Mouse (Mus musculus) granulocyte monocyte progenitor cell, adult 5-6 weeks (primary cell): ENCODE measurements around the gene Igfbpl1. TPM values are rescaled to one million over a fixed set of nuclear protein-coding genes. Genes with fewer than 3 reads are reported as not detected.

Experiments
- ATAC-seq: replicated peaks from 2 replicates; pipeline ENCODE4 v1.8.0; 2016; ENCODE audit warnings: mild to moderate bottlenecking, moderate TSS enrichment, inconsistent platforms; ENCODE audit not compliant: poor library complexity, severe bottlenecking
- total RNA-seq, 2 experiments: library from RNA; stranded (forward) in 1 of 2; stranded (reverse) in 1 of 2; fragments of 200-712, 200-1000 nt in 1 of 2; fragments of >200 nt in 1 of 2; fragmentation: Nextera tagmentation in 1 of 2; gene quantifications; 2 replicates each; pipeline ENCODE4 v1.2.3; 2014 to 2017

Gene Igfbpl1
- total RNA-seq, 2 experiments from 2014 or later = not detected

GRCm38 (mm10) chr4:45785959-45786358 is 40.8 kb downstream of the Igfbpl1 start:
- ATAC-seq = no peak

DNA sequence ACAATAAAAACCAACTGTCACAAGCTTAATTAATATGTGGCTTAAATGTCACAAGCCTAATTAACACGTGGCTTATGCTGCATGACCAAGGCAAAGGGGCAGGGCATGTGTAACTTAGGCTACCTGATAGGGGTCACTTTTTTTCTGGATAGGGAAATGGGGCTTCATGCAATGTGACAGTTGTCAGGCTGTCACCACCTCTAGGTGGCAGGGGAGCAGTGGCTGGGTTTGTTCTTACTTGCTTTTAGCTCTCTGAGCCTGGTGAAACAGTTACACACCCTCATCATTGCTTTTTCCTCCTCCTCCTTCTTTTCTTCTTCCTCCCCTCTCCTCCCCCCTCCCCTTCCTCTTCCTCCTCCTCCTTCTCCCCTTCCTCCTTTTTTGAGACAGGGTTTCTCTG is 43.1 kb downstream of the Igfbpl1 start:
- ATAC-seq = no peak

- peak; percentile 35; the same call in 1 of the 2 replicates for ATAC-seq
Observed at GRCm38 (mm10) chr4:45771619-45772018, 55.1 kb downstream of the Igfbpl1 start.

- no peak for ATAC-seq
Observed at GRCm38 (mm10) chr4:45771173-45771572, 55.5 kb downstream of the Igfbpl1 start.

DNA sequence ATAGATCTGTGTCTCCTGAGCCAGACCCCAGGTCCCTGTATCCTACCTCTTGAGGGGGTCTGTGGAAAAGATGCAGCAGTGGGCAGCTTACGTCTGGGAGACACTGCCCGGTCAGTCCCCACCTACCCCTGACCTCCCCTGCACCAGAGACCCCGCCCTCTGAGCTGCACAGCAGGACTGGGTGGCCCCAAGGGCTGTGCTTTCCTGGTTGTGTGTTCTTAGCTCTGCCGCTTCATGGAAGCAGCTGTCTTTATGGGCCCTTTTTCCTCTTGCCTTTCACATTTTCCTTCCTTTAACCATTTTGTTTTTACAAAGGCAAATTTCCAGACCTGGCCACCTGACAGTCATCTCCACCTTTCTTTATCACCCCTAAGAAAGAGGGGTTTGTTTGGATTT is 56.1 kb downstream of the Igfbpl1 start:
- ATAC-seq = no peak

GRCm38 (mm10) chr4:45769791-45770637 is 56.7 kb downstream of the Igfbpl1 start:
- ATAC-seq = no peak

DNA sequence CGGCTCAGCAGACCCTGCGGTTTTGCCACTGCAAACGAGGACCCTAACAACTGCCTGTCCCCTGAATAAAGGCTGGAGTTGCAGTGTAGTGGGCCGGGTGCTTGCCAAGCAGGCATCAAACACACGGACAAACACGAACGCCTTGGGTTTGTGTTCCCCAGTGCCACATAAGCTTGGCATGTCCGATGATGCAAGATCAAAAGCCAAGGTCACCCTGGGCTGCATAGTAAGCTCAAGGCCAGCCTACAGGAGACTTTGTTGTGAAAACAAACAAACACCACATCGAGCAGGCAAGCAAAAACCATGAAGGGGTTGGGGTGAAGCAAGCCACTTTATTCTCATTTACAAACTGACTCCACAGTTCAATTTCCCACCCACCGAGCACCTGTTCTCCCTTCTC is 57.6 kb downstream of the Igfbpl1 start:
- no peak for ATAC-seq

GRCm38 (mm10) chr4:45767891-45768558 is 58.7 kb downstream of the Igfbpl1 start:
- no peak for ATAC-seq

GRCm38 (mm10) chr4:45766774-45767173 is 59.9 kb downstream of the Igfbpl1 start:
- no peak for ATAC-seq

DNA sequence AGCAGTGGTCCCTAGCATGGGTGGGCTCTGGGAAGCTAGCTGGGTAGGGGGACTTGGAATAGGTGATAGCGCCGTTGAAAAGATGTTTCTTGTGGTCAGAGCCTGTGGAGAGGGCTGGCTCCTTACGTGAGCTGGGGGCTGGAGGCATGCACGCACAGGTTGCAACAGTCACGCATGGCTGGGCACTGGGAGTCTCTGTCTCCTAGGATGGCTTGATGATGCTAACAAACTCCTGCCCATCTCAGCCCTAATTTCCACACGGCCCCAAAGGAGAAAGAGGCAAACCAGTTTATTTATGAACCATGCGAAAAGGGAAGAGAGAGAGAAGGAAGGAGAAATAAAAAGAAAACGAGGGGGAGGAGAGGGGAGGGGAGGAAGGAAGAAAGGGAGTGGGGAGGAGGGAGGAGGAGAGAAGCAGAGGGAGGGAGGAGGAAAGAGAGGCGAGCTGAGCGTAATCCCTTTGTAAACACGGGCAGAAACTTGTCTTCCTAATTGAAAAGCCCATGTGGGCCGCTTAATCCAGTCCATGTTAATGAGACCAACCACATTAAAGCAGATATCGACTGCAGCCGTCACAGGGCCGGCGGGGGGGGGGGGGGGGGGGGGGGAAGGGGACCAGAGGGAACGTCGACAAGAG is 61.0 kb downstream of the Igfbpl1 start:
- peak; percentile 58; the same call in 1 of the 2 replicates for ATAC-seq

GRCm38 (mm10) chr4:45765121-45765564 is 61.6 kb downstream of the Igfbpl1 start:
- no peak for ATAC-seq

DNA sequence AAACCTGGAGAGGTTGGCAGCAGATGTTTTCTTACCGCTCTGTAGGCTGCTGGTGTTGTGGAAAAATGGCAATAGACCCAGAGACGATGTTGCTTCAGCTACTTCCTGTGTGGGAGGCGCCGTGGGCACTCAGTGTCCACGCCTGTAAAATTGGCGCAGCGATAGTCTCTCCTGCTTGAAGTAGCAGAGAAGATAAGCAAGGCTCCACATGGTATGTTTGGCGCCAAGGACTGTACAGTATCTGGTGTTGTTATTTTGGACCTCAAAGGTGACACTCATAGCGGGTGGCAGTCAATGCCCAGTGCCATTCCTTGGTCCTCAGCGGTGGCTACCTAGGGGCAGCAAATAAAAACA is 62.6 kb downstream of the Igfbpl1 start:
- ATAC-seq = peak; percentile 58

DNA sequence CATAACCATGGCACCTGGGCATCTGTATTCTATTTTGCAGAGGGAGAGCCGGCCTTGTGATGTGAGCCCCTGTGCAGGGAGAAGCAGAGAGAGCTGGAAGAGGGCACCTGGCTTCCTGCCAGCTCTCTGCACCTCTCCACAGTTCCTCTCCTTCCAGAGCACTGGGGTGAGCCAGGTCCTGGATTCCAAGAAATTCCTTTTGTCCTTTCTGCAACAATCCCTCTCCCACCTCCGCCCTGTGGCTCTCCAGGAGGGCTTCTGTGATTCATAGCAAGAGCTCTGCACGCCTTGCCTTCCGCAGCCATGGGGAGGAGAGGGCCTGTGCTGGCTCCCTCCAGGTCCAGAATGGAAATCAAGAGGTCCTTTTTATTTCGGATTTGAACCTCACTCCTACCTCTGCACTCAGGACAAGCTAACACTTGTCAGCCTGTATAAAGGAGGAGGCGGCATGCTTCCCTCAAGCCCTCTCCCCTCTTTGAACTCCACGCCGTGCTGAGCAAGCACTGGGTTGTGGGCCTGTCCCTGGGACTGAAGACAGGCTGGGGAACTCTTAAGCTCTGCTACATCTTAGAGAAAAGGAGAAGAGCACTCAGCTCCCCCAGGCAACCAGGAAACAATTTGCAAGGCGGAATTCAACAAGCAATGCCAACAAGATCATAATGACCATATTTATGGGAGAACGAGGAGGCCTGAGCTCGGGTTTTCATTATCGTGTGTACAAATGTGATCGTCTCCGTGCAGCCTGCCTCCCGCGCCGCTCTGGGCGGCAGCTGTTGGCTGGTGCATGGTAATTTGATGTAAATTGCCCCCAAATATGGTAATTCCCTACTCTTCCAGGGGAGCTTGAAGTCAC is 63.2 kb downstream of the Igfbpl1 start:
- no peak for ATAC-seq

DNA sequence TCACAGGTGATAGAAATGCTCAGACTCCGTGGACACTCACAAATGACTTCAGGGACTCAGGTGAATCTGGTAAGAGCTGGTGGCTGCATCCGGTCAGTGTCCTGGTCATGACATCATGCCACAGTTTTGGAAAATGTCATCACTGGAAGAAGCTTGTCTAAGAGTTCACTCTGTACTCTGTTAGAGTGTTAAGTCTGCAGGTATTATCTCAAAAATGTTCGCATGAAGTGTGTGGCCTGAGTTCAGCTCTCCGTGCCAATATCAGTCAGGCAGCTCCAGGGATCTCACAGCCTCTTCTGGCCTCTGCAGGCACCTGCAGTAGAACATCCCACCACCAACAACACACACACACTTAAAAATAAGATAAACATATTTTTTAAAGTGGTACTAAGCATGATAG is 64.1 kb downstream of the Igfbpl1 start:
- no peak for ATAC-seq

Other genes with a start within 250 kb of the Igfbpl1 start
- gene Aldh1b1, start 27.9 kb downstream of the Igfbpl1 start, total RNA-seq (2014; fragmentation: Nextera tagmentation) = 15.1 and 16.2 TPM in 2 replicates
- 45.3 and 54.8 TPM in 2 replicates for gene Aldh1b1, start 27.9 kb downstream of the Igfbpl1 start, total RNA-seq (2017)
- 0.69 TPM in 1 of 2 replicates, not detected in the other for gene Stra6l, start 21.7 kb upstream of the Igfbpl1 start, total RNA-seq (2014; fragmentation: Nextera tagmentation)
- 0.09 and 0.10 TPM in 2 replicates for gene Stra6l, start 21.7 kb upstream of the Igfbpl1 start, total RNA-seq (2017)
- 0.32 and 1.4 TPM in 2 replicates for gene Ccdc180, start 63.4 kb upstream of the Igfbpl1 start, total RNA-seq (2014; fragmentation: Nextera tagmentation)
- 0.17 and 0.31 TPM in 2 replicates for gene Ccdc180, start 63.4 kb upstream of the Igfbpl1 start, total RNA-seq (2017)
- gene Tdrd7, start 138.4 kb upstream of the Igfbpl1 start, total RNA-seq (2014; fragmentation: Nextera tagmentation) = 6.0 and 38.7 TPM in 2 replicates
- 8.3 and 9.9 TPM in 2 replicates for gene Tdrd7, start 138.4 kb upstream of the Igfbpl1 start, total RNA-seq (2017)
- not detected in 2 replicates for gene Tmod1, start 212.0 kb upstream of the Igfbpl1 start, total RNA-seq (2014; fragmentation: Nextera tagmentation)
- 0.04 TPM in 1 of 2 replicates, not detected in the other for gene Tmod1, start 212.0 kb upstream of the Igfbpl1 start, total RNA-seq (2017)